Mouse (Mus musculus) CH12F3 (cell line): ENCODE measurements around the gene Etv5.

Experiments
- in situ Hi-C: fragments of 300-500 bp; cut with MboI; formaldehyde crosslinking; loops from 2 replicates; pipeline ENCODE4 v1.14.3; 2020; ENCODE audit warnings: low sequenced_read_pairs

Etv5 gene

GRCm38 (mm10) chr16:22439499-22440177 lies at the start of gene Etv5:
Gene Etv5 (minus strand): TSS chr16:22439719.
- in situ Hi-C loops: no loop called here

GRCm38 (mm10) chr16:22483900-22484299 lies 44.4 kb upstream of the Etv5 start:
- in situ Hi-C loops: no loop called here

GRCm38 (mm10) chr16:22479322-22479721 lies 39.8 kb upstream of the Etv5 start:
- in situ Hi-C loops: no loop called here

GRCm38 (mm10) chr16:22471728-22472127 lies 32.2 kb upstream of the Etv5 start:
- in situ Hi-C loops: no loop called here

- in situ Hi-C loops: no loop called here
Observed at GRCm38 (mm10) chr16:22469385-22469784, 29.9 kb upstream of the Etv5 start.

GRCm38 (mm10) chr16:22467111-22467510 lies 27.6 kb upstream of the Etv5 start:
- in situ Hi-C loops: no loop called here

- in situ Hi-C loops: no loop called here
Observed at GRCm38 (mm10) chr16:22466381-22466780, 26.9 kb upstream of the Etv5 start.

GRCm38 (mm10) chr16:22462220-22462619 lies 22.7 kb upstream of the Etv5 start:
- in situ Hi-C loops: no loop called here

- in situ Hi-C loops: no loop called here
Observed at GRCm38 (mm10) chr16:22461728-22462127, 22.2 kb upstream of the Etv5 start.

GRCm38 (mm10) chr16:22460960-22461359 lies 21.4 kb upstream of the Etv5 start:
- in situ Hi-C loops: no loop called here

- in situ Hi-C loops: no loop called here
Observed at GRCm38 (mm10) chr16:22452082-22452481, 12.6 kb upstream of the Etv5 start.

- in situ Hi-C loops: no loop called here
Observed at GRCm38 (mm10) chr16:22448093-22448492, 8.6 kb upstream of the Etv5 start.

- in situ Hi-C loops: no loop called here
Observed at GRCm38 (mm10) chr16:22444786-22445185, 5.3 kb upstream of the Etv5 start.

- in situ Hi-C loops: no loop called here
Observed at GRCm38 (mm10) chr16:22442202-22442601, 2.7 kb upstream of the Etv5 start.

- in situ Hi-C loops: no loop called here
Observed at GRCm38 (mm10) chr16:22441317-22441716, 1.8 kb upstream of the Etv5 start.

- in situ Hi-C loops: no loop called here
Observed at GRCm38 (mm10) chr16:22440269-22440668, 750 bp upstream of the Etv5 start.

- in situ Hi-C loops: no loop called here
Observed at GRCm38 (mm10) chr16:22438441-22439373, 812 bp downstream of the Etv5 start.

- in situ Hi-C loops: no loop called here
Observed at GRCm38 (mm10) chr16:22436106-22436505, 3.4 kb downstream of the Etv5 start.

- in situ Hi-C loops: no loop called here
Observed at GRCm38 (mm10) chr16:22434530-22434929, 5.0 kb downstream of the Etv5 start.

GRCm38 (mm10) chr16:22433944-22434343 lies 5.6 kb downstream of the Etv5 start:
- in situ Hi-C loops: no loop called here

- in situ Hi-C loops: no loop called here
Observed at GRCm38 (mm10) chr16:22431773-22432172, 7.7 kb downstream of the Etv5 start.

- in situ Hi-C loops: no loop called here
Observed at GRCm38 (mm10) chr16:22431335-22431734, 8.2 kb downstream of the Etv5 start.
